Mouse (Mus musculus): ENCODE data around the gene Dnajb4.

Gene Dnajb4

DNA sequence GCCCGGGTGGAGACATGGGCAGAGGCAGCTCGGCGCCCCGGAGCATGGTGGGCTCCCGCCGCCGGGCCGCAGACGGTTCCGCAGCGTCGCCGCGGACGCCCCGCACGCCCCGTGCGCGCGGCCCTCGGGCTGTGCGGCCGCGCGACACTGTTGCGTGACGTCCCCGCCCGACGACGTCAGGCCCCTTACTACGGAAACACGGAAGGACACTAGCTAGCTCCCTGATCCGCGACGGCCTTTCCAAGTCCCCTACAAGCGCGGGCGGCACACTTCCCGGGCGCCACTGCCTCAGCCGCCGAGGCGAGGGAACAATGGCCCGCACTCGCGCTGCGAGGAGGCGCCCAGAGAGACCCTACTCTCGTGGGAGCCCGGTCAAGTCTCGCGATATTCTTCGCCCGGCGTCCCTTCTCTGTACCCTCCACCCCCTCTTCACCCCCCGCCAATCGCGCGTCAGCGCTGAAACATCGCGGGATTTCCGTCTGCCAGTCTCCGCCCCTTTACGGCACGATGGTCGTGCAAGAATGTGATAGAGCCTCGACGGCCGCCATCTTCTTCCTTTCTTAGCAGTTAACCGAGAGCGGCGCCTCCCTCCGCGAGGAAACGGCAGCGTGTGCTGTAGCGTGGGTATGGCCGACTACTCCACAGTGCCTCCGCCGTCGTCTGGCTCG lies at the start of gene Dnajb4, which contains the start of gene Fubp1:
TSS of gene Dnajb4 (minus strand) at position 336 of the 668 bp plus-strand sequence.
TSS of gene Fubp1 (plus strand) at position 456 of the 668 bp plus-strand sequence.
- DNase-seq: peak; percentile 99

DNA sequence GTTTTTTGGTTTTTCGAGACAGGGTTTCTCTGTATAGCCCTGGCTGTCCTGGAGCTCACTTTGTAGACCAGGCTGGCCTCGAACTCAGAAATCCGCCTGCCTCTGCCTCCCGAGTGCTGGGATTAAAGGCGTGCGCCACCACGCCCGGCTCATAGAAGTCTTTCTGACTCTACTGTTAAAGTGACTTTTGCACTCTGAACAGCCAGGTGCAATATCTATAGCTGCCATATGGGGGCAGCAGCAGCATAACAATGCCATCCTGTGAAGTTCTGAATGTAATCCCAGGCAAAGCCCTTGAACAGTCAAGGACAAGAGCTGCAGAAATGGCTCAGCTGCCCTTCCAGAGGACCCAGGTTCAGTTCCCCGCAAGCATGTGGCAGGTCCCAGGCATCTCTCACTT lies 49.3 kb upstream of the Dnajb4 start:
- DNase-seq: peak; percentile 71

DNA sequence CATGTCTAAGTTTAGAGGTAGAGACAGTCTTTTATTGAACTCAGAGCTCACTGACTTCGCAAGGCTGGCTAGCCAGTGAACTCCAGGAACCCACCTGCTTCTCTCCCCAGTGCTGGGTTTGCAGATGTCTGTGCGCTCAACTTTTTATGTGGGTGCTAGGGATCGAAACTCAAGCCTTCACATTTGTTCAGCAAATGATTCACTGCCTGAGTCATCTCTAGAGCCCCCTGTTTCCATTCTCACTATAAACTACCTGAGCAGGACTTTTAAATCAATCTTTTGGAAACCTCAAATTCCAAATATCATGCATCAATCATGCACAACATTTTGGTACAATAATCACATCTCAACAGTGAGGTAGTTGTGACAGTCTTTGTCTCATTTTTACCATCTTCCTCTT lies 47.4 kb upstream of the Dnajb4 start:
- DNase-seq: no peak

DNA sequence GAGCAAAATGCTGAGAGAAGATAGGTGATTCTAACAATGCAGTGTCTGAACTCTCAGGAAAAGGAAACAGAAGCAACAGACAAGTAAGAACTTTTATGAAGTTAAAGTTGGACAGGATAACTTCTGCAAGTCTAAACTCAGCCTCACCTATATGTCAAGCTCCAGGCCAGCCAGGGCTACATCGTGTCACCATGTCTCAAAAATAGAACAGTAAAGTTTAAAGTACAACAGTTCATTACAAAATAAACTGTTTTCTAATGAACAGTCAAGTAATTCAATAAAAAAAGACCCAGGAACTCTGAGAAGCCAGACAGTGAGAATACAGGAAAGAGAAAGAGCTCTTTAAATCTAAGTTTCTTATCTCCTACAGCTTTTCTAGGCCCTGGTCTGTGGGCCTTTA lies 40.4 kb upstream of the Dnajb4 start:
- DNase-seq: no peak

DNA sequence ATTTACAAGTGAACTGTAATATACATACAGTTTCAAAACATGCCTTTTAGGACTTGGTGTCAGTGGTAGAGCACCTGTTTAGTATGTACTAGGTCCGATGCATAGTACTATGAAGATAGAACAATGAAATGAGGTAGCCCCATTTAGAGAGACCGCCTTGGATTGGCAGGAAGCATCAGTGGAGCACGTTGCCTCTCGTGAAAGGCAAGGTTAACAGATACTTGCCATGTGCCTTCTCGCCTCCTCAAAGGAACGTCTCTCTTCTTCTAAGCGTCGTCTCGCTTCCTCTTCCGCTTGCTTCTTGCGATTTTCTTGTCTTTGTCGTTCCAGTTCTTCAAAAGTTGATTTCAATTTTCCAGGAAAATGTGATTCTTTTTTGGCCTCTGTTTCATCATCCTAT lies 37.6 kb upstream of the Dnajb4 start:
- DNase-seq: no peak

DNA sequence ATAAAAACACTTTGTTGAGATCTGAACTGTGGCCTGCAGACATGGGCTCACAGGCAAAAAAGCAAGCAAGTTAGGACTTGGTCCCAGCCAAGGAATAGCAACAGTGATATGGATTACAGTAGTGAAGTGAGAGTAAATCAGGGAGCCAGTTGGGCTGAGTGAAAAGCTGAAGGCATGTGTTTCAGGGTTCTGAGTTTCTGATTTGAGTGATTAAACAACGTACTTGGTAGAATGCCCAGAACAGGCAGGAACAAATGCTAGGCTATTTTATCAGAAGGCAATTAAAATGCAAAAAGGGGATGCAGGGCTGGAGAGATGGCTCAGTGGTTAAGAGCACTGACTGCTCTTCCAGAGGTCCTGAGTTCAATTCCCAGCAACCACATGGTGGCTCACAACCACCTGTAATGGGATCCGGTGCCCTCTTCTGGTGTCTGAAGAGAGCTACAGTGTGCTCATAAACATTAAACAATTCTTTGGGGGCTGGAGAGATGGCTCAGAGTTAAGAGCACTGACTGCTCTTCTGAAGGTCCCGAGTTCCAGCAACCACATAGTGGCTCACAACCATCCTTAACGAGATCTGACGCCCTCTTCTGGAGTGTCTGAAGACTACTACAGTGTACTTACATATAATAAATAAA lies 35.3 kb upstream of the Dnajb4 start:
- DNase-seq: no peak

DNA sequence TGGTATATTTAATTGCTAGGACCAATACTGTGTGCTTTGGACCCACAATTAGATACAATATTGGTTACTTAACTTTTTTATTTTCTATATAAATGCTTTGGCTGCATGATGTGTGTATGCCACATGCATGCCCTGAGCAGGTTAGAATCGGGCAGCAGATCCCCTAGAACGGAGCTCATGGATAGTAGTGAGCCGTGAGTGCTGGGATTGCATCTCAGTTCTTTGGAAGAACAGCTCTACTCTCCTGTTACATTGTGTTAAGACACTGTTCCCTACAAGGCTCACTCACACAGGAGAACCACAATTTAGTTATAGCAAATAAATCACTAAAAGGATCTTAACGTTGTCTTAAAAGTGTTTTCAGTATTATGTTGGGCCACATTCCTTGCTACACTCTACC lies 33.2 kb upstream of the Dnajb4 start:
- DNase-seq: no peak

DNA sequence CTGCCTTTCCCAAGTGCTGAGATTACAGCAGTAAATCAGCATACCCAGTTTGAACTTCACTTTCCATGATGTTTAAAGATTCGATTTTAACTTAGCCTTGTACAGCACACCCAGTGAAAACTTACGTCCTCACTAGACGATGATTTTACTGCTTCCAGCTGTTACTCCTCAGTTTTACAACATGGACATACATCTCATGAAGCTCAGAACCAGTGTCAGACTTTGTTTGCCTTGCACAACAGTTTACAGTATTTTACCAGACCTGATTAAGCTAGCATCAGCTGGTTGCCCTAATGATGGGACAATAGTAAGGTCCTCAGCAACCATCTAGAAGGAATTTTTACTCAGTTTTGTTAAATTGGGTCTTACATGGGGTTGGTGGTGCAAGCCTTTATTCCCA lies 31.0 kb upstream of the Dnajb4 start:
- no peak for DNase-seq

DNA sequence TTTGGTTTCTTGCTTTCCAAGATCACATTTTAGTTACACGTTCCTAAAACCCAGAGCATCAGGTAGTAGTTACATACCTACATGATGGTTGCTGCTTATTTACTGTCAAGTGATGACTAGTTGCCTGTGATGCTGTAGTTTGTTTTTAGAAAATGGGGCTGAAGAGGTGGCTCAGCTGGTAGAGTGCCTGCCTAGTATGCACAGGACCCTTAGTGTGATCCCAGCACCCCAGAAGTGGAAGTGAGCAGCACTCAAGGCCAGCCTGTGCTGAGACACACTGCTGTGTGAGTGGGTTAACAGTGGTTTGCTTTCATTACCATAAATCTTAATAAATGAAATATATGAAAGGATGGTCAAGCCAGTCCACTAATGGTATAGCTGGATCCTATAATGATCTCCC lies 29.5 kb upstream of the Dnajb4 start:
- DNase-seq: no peak

DNA sequence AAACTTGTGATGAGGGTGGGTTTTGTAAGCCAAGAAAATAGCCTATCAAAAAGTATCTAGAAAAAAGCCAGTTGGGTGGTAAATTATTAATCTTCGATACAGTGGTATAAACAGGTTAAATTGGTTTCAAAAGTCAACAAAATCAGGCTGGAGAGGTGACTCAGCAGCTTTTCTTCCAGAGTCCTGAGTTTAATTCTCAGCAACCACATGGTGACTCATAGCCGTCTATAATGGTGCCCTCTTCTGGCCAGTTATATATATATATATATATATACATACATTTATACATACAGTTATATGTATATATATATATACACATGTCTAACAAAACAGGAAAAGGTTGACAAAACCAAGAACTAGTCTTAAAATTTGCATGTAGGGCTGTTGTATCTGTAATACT lies 28.7 kb upstream of the Dnajb4 start:
- DNase-seq: no peak

DNA sequence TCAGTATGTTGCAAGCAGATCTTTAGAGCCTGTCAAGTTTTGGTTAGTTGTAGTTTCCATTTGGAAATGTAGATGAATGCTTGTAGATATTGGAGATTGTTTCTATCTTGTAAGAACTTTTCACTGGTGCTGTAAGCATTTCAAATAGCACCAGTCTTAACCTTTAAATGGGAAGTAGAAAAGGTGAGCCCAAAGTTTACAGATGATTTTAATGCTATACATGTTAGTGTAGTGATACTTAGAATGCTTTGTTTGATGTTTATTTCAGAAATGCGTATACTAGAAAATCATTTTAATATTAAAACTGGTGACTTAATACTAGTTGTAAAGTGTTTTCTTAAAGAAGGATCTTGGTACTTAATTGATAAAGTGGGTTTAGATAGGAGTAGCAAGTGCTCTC lies 25.7 kb upstream of the Dnajb4 start:
- DNase-seq: no peak

DNA sequence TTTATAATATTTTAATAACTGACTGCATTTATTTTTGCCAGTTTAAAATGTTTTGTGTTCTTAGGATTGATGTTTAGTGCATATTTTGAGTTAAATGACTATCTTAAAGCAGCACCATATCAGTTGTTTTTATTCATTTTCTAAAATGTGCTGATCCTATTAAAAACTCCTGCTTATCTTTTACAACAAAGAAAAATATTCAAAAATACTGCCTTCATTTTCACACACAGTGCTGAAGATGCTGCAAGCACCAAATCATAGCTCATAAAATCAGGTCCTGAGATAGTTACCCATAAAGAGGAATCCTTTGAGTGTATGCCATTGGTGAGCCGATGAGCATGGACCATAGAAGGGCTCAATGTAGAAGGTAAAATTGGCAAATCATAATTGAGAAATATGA lies 25.1 kb upstream of the Dnajb4 start:
- no peak for DNase-seq

DNA sequence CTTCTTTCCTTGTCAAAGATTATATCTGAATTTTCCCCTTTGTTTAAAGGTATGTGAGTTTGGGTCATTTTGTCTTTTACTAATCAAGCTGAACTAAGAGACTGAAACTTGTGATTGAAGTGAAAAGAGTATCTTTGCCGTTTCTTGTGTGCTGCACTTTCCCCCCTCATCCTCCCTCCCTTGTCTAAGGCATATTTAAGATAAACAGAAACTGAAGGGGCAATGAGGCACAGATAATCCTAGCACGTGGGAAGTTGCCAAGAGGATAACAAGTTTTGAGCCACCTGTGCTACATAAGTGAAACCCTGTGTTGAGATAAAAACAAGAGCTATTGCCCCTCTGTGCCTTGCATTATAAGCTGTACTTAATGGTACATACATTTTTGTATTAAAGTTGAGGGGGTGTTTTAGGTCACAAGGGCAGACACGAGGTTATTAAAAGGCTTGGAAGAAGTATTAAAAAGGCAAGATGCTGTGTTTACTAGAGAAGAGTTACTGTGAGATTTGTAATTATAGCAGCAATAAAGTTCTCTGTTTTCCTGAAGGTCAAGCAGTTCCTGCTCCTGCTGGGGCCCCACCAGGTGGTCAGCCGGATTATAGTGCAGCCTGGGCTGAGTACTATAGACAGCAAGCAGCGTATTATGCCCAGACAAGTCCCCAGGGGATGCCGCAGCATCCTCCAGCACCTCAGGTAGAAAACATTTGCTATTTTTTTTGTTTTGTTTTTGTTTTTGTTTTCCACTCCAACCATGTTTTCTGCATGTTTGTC lies 21.4 kb upstream of the Dnajb4 start:
- no peak for DNase-seq

DNA sequence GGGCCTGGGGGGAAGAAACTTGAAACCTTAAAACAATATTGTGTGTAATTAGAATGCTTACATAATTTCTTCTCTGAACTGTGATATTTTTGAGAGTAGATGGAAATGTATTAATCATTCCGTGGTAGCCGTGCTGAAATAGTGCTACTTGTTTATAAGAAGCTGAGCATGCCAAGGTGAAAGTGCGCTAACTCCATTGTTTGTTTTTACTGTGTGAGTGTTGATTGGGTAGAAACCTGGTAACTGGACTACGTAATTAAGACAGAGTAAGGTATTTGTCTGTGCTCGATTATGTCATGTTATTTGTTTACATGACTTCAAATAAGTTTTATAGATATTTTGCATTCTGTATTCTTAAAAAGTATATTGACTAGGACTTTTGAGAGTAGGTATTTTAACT lies 19.2 kb upstream of the Dnajb4 start:
- no peak for DNase-seq

DNA sequence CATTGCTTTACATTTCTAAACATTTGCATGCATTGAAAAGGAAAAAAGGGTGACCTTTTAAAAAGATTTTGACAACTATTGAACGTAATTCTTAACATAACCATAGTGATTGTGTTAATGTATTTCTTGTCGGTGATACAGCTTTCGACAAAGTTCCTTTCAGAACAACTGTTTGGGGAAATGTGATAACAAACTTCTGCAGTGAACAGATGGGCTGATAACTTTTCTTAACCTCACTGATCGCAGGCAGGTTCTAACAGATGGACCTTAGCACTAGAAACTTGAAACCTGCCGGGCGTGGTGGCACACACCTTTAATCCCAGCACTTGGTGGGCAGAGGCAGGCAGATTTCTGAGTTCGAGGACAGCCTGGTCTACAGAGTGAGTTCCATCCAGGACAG lies 18.7 kb upstream of the Dnajb4 start:
- DNase-seq: no peak

DNA sequence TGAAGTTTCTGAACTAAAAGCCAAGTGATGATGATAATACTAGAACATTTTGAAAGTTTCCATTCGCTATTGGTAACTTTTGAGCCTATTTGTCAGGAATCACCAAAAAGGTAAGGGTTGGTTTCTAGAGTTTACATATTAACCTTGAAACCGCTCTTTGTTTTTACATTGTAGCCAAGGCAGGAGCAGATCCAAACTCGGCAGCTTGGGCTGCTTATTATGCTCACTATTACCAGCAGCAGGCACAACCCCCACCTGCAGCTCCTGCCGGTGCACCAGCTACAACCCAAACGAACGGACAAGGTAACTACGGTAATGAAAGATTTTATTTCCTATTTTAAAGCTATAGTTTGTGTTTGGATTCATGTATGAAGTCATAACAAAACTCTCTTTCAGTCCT lies 15.8 kb upstream of the Dnajb4 start:
- DNase-seq: no peak

DNA sequence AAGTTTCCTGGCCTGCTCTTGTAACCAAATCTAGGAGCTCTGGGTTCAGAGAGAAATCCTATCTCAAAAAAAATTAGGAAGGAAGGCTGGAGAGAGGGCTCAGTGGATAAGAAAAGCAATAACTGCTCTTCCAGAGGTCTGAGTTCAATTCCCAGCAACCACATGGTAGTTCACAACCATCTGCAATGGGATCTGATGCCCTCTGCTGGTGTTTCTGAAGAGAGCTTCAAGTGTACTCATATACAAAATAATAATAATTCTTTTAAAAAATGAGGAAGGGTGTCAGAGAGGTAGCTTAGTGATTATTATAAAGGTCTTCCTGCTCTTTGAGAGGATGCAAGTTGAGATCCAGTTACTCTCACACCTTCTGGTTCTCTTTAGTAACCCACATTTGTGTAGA lies 14.8 kb upstream of the Dnajb4 start:
- no peak for DNase-seq

DNA sequence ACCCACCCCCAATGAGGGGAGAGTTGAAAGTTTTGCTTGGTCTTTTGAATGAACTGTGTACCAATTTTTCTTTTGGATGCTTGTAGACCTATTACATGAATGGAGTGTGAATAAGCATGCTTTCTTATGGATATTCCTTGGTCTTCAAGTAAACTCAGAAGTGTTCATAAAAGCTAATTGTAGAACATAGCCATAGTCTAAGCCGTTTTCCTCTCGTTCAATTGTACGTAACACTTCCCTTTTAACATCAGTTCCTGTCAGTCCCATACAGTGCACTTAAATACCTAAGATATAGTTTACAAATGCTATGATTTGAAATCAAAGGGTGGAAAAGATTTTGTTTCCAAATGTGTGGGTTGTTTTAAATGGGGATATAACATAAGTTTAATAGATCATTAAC lies 3.3 kb upstream of the Dnajb4 start:
- DNase-seq: no peak

DNA sequence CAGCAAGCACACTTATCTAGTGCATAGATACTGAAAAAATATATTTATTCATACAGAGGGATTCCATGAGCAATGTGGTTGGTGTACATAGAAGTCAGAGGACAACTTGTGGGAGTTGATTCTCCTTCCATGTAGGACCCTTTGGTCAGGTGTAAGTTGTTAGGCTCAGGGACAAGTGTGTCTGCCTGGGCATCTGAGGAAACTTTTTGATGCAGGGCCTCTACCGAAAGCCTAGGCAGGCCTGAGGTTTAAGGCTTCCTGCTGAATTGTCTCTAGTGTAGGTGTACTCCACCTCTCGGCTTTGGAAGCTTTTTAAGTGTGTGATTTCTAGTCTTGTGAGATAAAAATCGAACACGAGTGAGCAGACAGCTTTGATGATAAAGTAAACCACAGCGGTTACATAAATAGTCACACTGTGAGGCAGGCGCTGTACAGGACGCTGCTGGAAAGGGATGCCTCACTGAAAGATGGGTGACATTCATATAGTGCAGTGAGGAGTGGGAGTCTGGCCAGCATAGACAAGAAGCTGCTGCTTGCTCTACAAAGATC lies 1.7 kb upstream of the Dnajb4 start:
- DNase-seq: no peak

DNA sequence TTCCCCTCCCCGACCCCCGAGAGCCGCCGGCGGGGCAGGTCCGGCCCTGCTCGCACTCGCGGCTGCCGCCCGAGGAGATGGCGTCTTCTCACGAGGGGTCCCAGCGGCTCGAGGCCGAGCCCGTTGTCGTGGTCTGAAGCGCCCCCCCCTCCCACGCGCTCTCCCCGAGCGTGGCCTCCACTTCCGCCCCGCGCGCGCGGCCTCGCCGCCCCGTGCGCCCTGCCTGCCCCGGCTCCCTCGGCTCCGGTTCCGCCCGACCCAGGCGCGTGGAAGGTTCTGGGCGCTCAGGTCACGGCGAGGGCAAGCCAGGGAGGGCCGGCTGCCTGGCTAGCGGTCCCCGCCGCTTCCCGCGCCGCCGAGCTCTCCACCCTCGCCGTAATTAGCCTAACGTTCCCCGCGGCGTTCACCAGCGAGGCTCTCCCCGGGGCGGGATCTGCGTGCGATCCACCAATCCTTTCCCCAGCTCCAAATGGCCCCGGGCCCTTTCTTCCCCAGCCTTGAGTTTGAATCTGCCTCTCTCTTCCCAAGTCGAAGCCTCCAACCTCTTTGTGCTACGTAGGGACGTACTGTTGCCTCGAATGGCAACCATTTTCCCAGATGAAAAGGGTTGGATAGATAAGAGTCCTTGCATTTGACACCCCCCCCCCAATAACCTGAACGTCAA lies 758 bp upstream of the Dnajb4 start:
- peak; percentile 66 for DNase-seq

DNA sequence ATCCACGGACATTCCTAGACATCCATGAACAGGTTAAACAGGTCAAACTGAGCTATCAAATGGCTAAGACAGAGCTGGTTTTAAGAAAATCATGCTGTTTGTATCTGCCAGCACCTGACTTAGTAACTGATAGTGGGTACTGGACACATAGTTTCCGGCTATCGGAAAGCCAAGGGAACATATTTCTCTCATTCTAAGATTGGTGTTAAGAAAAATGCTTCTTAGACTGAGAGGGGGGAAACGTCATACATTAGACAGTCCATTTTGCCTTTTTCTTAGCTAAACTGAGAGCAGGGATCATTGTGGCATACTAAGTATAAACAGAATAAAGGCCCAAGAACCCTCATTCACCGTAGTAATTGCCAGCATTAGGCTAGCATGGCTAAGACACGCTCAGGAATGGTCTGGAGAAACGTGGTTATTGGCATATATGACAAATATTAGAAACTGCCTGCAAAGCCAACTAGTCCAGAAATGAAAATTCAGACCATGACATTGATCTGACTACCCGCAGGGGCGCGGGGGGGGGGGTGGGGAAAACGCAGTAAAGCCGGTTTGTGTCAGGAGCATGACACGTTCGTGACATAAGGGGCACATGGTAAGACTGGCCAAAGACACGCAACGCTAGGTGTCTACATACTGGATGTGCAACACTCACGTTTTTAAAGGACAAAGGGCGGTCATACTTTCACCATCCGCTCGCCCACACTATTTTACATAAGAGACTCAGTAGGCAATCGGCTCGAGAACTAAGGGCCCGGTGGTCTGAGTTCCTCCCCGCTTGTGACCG lies 730 bp downstream of the Dnajb4 start:
- DNase-seq: no peak

DNA sequence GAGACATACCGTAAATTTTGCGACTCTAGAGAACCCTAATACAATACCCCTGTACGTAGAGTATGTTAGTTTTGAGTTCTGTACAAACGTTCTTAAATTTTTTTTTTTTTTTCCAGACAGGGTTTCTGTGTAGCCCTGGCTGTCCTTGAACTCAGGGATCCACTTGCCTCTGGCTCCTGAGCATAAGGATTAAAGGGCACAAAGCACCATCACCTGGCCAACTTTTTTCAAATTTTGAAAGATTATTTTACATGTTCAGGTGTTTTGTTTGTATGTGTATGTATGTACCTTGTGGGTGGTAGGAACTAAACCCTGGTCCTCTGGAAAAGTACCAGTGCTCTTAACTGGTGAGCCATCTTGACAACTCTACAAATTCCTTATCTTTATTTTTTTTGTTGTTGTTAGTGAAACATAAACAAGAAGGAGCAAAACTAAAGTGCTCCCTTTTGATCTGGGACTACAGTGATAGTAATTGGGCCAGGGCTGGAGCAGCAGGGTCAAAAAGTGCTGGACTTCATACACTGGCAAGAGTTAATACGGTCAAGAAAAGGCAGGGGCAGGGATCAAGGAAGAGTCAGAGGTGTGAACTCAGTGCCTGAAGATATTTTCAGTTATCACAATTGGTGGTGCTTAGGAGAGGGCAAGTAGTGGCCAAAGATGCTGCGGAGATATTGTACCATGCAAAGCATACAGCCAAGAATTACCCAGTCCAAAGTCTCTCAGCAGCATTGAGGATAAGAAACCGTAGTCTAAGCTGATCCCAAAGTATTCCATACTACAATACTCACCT lies 1.8 kb downstream of the Dnajb4 start:
- no peak for DNase-seq

All from right cerebral cortex, adult 18-20 months (tissue).